12 mouse cellular contexts compared by ENCODE assay signal in genomic region chrX:167318819-167319396, GRCm38 (mm10). TPM values are rescaled to one million over a fixed set of nuclear protein-coding genes. Genes with fewer than 3 reads are reported as not detected.
DNase-seq lines count a peak whose midpoint lies in the region.
"Had no signal": no experiment of that assay in that cellular context is flagged by ENCODE, and none has a peak within 500 bp of the region (broad histone marks: within the 10 kb centered on the region; RNA-seq: fewer than 3 reads in every experiment).

No protein-coding gene starts in this region.

- peaks cover 90% of the 10 kb centered on the region for H3K79me2 ChIP-seq in macrophage (ENCODE audit: inconsistent target)

- no peaks in the 10 kb centered on the region for H3K36me3 ChIP-seq in macrophage (ENCODE audit: inconsistent target)
- no peaks in the 10 kb centered on the region for H3K36me3 ChIP-seq in embryonic facial prominence, embryonic 10.5 days (replicated peaks)
- H3K36me3 ChIP-seq: G1E; limb, embryonic 13.5 days had no signal

- H3K9me3 ChIP-seq in embryonic facial prominence, embryonic 10.5 days = no peaks in the 10 kb centered on the region
- H3K9me3 ChIP-seq: G1E; limb, embryonic 13.5 days had no signal

- peak overlapping the region; percentile 85 for H3K27ac ChIP-seq in macrophage
- H3K27ac ChIP-seq in embryonic facial prominence, embryonic 10.5 days (replicated peaks) = no peak overlapping the region
- H3K27ac ChIP-seq: limb, embryonic 13.5 days had no signal

- H3K4me1 ChIP-seq in embryonic facial prominence, embryonic 10.5 days = no peaks in the 10 kb centered on the region
- H3K4me1 ChIP-seq: limb, embryonic 13.5 days had no signal

- no peak overlapping the region for H3K4me3 ChIP-seq in macrophage (ENCODE audit: inconsistent target)
- H3K4me3 ChIP-seq in embryonic facial prominence, embryonic 10.5 days = no peak overlapping the region
- H3K4me3 ChIP-seq: limb, embryonic 13.5 days had no signal

- 31% methylated on average over 4 of the region's 4 CpGs for WGBS in macrophage (ENCODE audit: missing documents)
- 64% methylated on average over 4 of the region's 4 CpGs for WGBS in embryonic facial prominence, embryonic 10.5 days

- H3K27me3 ChIP-seq in embryonic facial prominence, embryonic 10.5 days (replicated peaks; ENCODE audit: low read depth, poor library complexity, severe bottlenecking) = peaks cover 92% of the 10 kb centered on the region

- DNase-seq in kidney, postnatal 10 days = peak; percentile 6
- no peak for DNase-seq in kidney, adult 9 months
- peak; percentile 54 for DNase-seq in 3T3-L1 (ENCODE audit: low read depth, low spot score)
- DNase-seq in NIH3T3 (ENCODE audit: low read depth) = peak; percentile 11
- no peak for DNase-seq in embryonic facial prominence, embryonic 10.5 days (ENCODE audit: low spot score)
- DNase-seq in thymus, postnatal 4 days = no peak
- no peak for DNase-seq in layer of hippocampus, adult 9-11 months
- DNase-seq: adrenal gland, postnatal 10 days; thymus, postnatal 14 days had no signal

RNA-seq across cellular contexts. Expression of gene Tlr7, which starts 11.4 kb away (rescaled TPM):
- 100 to 1,000 TPM in 17 of 26 experiments, 10 to 100 TPM in 9; 41.0 to 220 (median 109) TPM for total RNA-seq in macrophage (2018; cell fraction: chromatin; rRNA removed)
- total RNA-seq in macrophage (2018; cell fraction: cytosol; rRNA removed) = 100 to 1,000 TPM; 183 to 319 (median 254) TPM
- 100 to 1,000 TPM; 121 to 443 (median 275) TPM for total RNA-seq in macrophage (2018; cell fraction: nucleus; rRNA removed)
- polyA plus RNA-seq in macrophage (2018) = 111 to 271 TPM (median 167 TPM) in 3 replicates
- polyA plus RNA-seq in embryonic facial prominence, embryonic 10.5 days (2016; fragmentation: Nextera tagmentation; extraction: Ambion mirVana) = 0.16 and 0.19 TPM in 2 replicates
- total RNA-seq: G1E had no signal
- polyA plus RNA-seq: G1E had no signal

RNA-seq across cellular contexts. Expression of gene Tlr8, which starts 54.8 kb away (rescaled TPM):
- total RNA-seq in macrophage (2018; cell fraction: chromatin; rRNA removed) = 100 to 1,000 TPM in 13 of 26 experiments, 10 to 100 TPM in 13; 22.2 to 193 (median 106) TPM
- 100 to 1,000 TPM; 132 to 286 (median 191) TPM for total RNA-seq in macrophage (2018; cell fraction: cytosol; rRNA removed)
- total RNA-seq in macrophage (2018; cell fraction: nucleus; rRNA removed) = 100 to 1,000 TPM in 25 of 26 experiments, 10 to 100 TPM in 1; 76.6 to 287 (median 194) TPM
- 125 to 202 TPM (median 165 TPM) in 3 replicates for polyA plus RNA-seq in macrophage (2018)
- 0.05 TPM in 1 of 2 replicates, not detected in the other for polyA plus RNA-seq in embryonic facial prominence, embryonic 10.5 days (2016; fragmentation: Nextera tagmentation; extraction: Ambion mirVana)
- polyA plus RNA-seq: G1E had no signal

Comparison
In these comparisons a context has a peak if more than half of its experiments do, and no peak if none do; other contexts are left out.
1. DNase-seq: peak in kidney, postnatal 10 days (single experiment), 3T3-L1 (single experiment) and NIH3T3 (single experiment); none in kidney, adult 9 months (single experiment), embryonic facial prominence, embryonic 10.5 days (single experiment), thymus, postnatal 4 days (single experiment) and layer of hippocampus, adult 9-11 months (single experiment).
2. RNA of gene Tlr7, which starts 11.4 kb away (polyA plus RNA-seq): 111 to 271 TPM in macrophage; 0.16 to 0.19 TPM in embryonic facial prominence, embryonic 10.5 days; every median in the first group is over 10 times any median in the second.
3. RNA of gene Tlr8, which starts 54.8 kb away (polyA plus RNA-seq): 125 to 202 TPM in macrophage; 0.05 TPM in embryonic facial prominence, embryonic 10.5 days; every median in the first group is over 100 times any median in the second.